ENCODE assay signal across 23 mouse cellular contexts in genomic region chr19:5500330-5500875, GRCm38 (mm10). TPM values are rescaled to one million over a fixed set of nuclear protein-coding genes. Genes with fewer than 3 reads are reported as not detected.
"Had no signal": no experiment of that assay in that cellular context is flagged by ENCODE, and none has a peak within 500 bp of the region (broad histone marks: within the 10 kb centered on the region; RNA-seq: fewer than 3 reads in every experiment).

No protein-coding gene starts in this region.

- H3K4me1 ChIP-seq: kidney, embryonic 15.5 days; limb, embryonic 12.5 days; limb, embryonic 15.5 days; midbrain, embryonic 12.5 days; midbrain, embryonic 15.5 days; neural tube, embryonic 12.5 days; neural tube, embryonic 15.5 days had no signal

- DNase-seq: kidney, adult 8-10 months; kidney, postnatal 10 days; kidney, postnatal 36 days; left cerebral cortex, postnatal 4 days; liver, postnatal 0 days; lung, embryonic 14.5 days; retina, postnatal 1 day; right cerebral cortex, postnatal 25 days; thymus, adult 18-20 months; thymus, postnatal 14 days; thymus, postnatal 4 days had no signal

- H3K27ac ChIP-seq: kidney, embryonic 15.5 days; limb, embryonic 12.5 days; limb, embryonic 15.5 days; liver, embryonic 14.5 days; macrophage; midbrain, embryonic 12.5 days; midbrain, embryonic 15.5 days; neural tube, embryonic 12.5 days; neural tube, embryonic 15.5 days; stomach, postnatal 0 days had no signal

- ATAC-seq: liver, postnatal 0 days; lung, postnatal 0 days; midbrain, embryonic 15.5 days had no signal

- H3K4me3 ChIP-seq: kidney, embryonic 15.5 days; limb, embryonic 12.5 days; limb, embryonic 15.5 days; midbrain, embryonic 12.5 days; midbrain, embryonic 15.5 days; neural tube, embryonic 12.5 days; neural tube, embryonic 15.5 days had no signal

- H3K9me3 ChIP-seq: kidney, embryonic 15.5 days; limb, embryonic 12.5 days; limb, embryonic 15.5 days; midbrain, embryonic 12.5 days; midbrain, embryonic 15.5 days; neural tube, embryonic 12.5 days; neural tube, embryonic 15.5 days had no signal

- H3K4me2 ChIP-seq: kidney, embryonic 15.5 days; limb, embryonic 12.5 days; limb, embryonic 15.5 days; liver, embryonic 11.5 days; lung, embryonic 14.5 days; midbrain, embryonic 12.5 days; midbrain, embryonic 15.5 days; neural tube, embryonic 12.5 days; neural tube, embryonic 15.5 days had no signal

- H3K9ac ChIP-seq: kidney, embryonic 15.5 days; limb, embryonic 12.5 days; limb, embryonic 15.5 days; liver, embryonic 14.5 days; liver, postnatal 0 days; lung, embryonic 14.5 days; midbrain, embryonic 12.5 days; midbrain, embryonic 15.5 days; neural tube, embryonic 12.5 days; neural tube, embryonic 15.5 days had no signal

- H3K27me3 ChIP-seq: kidney, embryonic 15.5 days; limb, embryonic 12.5 days; limb, embryonic 15.5 days; midbrain, embryonic 12.5 days; midbrain, embryonic 15.5 days; neural tube, embryonic 12.5 days; neural tube, embryonic 15.5 days had no signal

RNA-seq across cellular contexts. Expression of gene 1700020D05Rik, which starts 3.2 kb away (rescaled TPM):
- polyA plus RNA-seq: limb, embryonic 15.5 days; liver, embryonic 11.5 days; liver, postnatal 0 days; lung, postnatal 0 days; midbrain, embryonic 12.5 days; midbrain, embryonic 15.5 days; stomach, postnatal 0 days had no signal
